Mouse (Mus musculus) macrophage (primary cell): Measurements from ENCODE around the gene Slc20a1. TPM values are rescaled to one million over a fixed set of nuclear protein-coding genes. Genes with fewer than 3 reads are reported as not detected.

Experiments used
- H3K27ac ChIP-seq: fragments of 350-480 bp; formaldehyde crosslinking; 2 replicates; pipeline ENCODE4 v1.9.0; 2021
- H3K36me3 ChIP-seq: fragments of 350-480 bp; formaldehyde crosslinking; 2 replicates; pipeline ENCODE4 v1.9.0; 2021; ENCODE audit errors: inconsistent target
- H3K4me3 ChIP-seq: fragments of 350-480 bp; formaldehyde crosslinking; 2 replicates; pipeline ENCODE4 v1.9.0; 2021; ENCODE audit errors: inconsistent target
- H3K79me2 ChIP-seq: fragments of 350-480 bp; formaldehyde crosslinking; 2 replicates; pipeline ENCODE4 v1.9.0; 2021; ENCODE audit errors: inconsistent target
- WGBS: methylation state at CpG from one replicate; pipeline ENCODE4 v1.1.7; 2026; ENCODE audit warnings: inconsistent platforms; ENCODE audit not compliant: missing documents; 5-methylcytosine and 5-hydroxymethylcytosine counted together
- polyA plus RNA-seq: library from polyadenylated mRNA; stranded (reverse); fragments of 250-400 nt; gene quantifications from 3 replicates; pipeline ENCODE4 v1.2.4, GENCODE M21; 2018; ENCODE audit warnings: inconsistent platforms

Gene Slc20a1
- polyA plus RNA-seq, 1 experiment from 2014 or later, result 36.9 TPM

DNA sequence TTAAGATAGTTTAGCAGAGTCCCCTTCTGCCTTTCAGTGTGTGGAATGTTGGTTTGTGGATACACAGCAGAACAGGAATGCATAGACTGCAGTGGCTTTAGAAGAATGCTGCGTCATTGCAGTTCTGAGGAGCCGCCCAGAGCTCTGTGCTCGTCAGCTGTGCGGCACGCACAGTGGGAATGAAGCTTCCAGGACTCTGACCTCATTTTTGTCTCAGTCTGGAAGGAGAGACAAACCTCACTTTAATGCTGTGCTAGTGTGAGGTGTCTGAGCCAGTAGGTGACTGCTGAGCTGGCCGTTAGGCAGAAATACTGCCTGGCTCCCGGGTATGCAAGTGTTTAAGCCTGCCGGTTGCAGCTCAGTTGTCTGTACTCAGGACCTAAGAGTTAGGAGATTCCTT lies 8.3 kb downstream of the Slc20a1 start:
- H3K79me2 ChIP-seq, result peaks cover 10% of the 10 kb centered on the region; the same call in 1 of the 2 replicates
- 94% methylated on average over 8 of the region's 8 CpGs for WGBS
- no peak overlapping the region for H3K4me3 ChIP-seq
- no peak overlapping the region for H3K27ac ChIP-seq
- peaks cover 83% of the 10 kb centered on the region for H3K36me3 ChIP-seq

DNA sequence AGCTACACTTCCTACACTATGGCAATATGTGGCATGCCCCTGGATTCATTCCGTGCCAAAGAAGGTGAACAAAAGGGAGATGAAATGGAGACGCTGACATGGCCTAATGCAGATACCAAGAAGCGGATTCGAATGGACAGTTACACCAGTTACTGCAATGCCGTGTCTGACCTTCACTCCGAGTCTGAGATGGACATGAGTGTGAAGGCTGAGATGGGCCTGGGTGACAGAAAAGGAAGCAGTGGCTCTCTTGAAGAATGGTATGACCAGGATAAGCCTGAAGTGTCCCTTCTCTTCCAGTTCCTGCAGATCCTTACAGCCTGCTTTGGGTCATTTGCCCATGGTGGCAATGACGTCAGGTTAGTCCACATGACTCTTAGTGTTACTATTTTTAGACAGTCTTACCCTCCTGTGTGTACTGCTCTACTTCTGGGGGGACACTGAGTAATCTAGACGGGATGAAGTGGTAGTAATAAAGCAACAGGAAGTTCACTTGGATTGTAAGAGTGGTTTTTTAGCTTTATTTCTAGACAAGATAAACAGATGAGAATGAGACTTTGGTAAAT lies 9.7 kb downstream of the Slc20a1 start:
- Histone ChIP-seq H3K36me3 (peaks cover 77% of the 10 kb centered on the region), H3K27ac (peak overlapping the region; percentile 2; the same call in 1 of the 2 replicates), H3K79me2 (no peaks in the 10 kb centered on the region), H3K4me3 (no peak overlapping the region)
- WGBS, result 83% methylated on average over 8 of the region's 8 CpGs

DNA sequence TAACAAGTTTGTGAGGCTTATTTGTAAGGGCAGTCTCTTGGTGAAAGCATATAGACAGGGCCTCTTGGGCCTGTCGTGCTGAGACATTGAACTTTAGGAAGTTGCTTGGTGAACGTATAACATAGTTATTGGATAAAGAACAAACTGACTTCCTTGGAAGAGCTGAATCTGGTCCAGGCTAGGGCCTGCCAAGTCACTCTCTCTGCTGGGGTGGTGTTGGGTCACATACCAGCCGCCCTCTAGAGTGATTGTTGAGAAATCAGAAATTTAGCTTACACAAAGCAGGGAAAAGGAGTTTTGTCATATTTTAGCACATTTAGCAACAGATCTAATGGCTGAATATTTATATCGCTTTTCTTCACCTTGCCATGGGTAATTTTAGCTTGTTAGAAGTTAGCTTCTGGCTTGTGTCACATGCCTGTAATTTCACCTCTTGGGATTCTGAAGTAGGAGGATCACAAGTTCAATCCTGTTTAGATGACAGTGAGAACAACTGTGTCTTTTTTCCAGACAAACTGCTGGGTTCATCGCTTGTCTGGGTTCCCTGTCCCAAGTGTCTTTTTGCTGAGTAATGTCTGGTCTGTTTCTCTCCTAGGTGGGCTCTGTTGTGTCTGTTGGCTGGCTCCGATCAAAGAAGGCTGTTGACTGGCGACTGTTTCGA lies 11.7 kb downstream of the Slc20a1 start:
- H3K27ac ChIP-seq, result no peak overlapping the region
- peaks cover 60% of the 10 kb centered on the region for H3K36me3 ChIP-seq
- 79% methylated on average over 8 of the region's 8 CpGs for WGBS
- H3K79me2 ChIP-seq, result no peaks in the 10 kb centered on the region
- H3K4me3 ChIP-seq, result no peak overlapping the region

DNA sequence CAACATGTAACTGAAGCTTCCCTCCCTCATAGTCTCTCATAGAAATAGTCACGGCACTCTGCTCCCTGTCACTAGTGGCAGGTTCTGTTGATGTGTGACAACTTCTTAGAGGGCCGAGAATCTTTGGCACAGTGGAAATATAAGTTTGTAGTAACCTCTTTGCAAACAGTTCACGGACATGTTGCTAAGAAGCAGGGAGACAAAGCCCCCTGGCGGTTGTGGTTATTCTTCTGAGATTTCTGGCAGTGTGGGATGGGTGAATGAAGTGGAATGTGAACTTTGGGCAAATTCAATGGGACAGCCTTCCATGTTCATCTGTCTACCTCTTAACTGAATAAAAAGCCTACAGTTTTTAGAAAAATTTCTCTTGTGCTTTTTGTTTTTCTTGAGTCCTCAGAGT lies 12.7 kb downstream of the Slc20a1 start:
- WGBS, result 93% methylated on average over 4 of the region's 4 CpGs

DNA sequence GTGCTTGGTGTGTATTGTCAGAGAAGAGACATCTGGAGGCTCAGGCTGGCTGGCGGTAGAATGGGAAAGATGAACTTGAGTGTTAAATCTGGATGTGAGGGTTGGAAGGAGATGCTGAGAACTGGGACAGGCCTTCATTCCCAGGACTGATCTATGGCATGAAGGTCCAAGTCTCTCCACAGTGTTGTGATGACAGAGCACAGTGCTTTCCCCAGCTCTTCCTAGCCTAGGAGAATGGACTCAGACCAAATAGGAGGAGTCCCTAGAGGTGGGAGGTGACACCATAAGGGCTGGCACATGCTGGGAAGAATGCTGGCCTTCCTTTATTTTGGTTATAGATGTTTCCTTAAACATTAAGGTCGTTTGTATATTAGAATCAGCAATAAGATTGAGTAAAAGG lies 13.4 kb downstream of the Slc20a1 start:
- H3K4me3 ChIP-seq, result no peak overlapping the region
- H3K79me2 ChIP-seq, result no peaks in the 10 kb centered on the region
- no peak overlapping the region for H3K27ac ChIP-seq
- WGBS, result 82% methylated on average over 2 of the region's 2 CpGs
- peaks cover 48% of the 10 kb centered on the region for H3K36me3 ChIP-seq

More for the DNA sequence above, 12.7 kb downstream of the Slc20a1 start:
- no peaks in the 10 kb centered on the region for H3K79me2 ChIP-seq
- peaks cover 55% of the 10 kb centered on the region for H3K36me3 ChIP-seq
- no peak overlapping the region for H3K4me3 ChIP-seq
- H3K27ac ChIP-seq, result no peak overlapping the region

DNA sequence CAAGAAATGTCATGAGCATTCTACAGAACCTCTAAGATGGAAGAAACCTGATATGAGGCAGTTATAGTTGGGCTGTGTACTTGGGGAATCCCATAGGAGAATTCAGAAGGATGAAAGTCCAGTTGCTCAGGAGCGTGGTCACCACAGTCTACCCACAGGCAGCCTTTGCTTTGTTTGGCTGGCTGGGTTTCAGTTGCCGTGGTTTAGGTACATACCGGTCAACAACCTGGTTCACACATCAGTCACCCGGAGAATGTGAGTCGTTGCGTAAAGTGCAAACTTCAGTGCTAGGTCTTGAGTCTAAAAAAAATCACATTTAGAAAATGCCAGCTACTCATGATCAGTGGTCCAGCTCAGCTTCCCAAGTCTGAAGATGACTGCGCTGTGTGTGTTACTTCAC lies 14.0 kb downstream of the Slc20a1 start:
- WGBS, result 87% methylated on average over 7 of the region's 7 CpGs
- Histone ChIP-seq H3K79me2 (no peaks in the 10 kb centered on the region), H3K27ac (no peak overlapping the region), H3K36me3 (peaks cover 43% of the 10 kb centered on the region), H3K4me3 (no peak overlapping the region)

DNA sequence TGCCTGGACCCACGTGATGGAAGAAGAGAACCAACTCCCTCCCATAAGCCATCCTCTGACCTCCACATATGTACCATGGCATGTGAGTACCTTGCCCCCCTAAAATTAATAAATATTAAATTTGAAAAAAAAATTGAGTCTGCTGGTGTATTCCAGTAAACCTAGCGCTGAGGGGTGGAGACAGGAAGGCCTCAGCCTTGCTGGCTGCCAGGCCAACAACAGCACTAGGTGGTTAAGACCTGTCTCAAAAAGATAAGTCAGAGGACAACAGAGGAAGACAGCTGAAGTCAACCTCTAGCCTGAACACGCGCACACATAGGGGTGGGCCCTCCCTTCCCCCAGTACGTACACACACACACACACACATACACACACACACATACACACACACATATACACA lies 16.2 kb downstream of the Slc20a1 start:
- no peak overlapping the region for H3K4me3 ChIP-seq
- 91% methylated on average over 4 of the region's 5 CpGs for WGBS
- peaks cover 22% of the 10 kb centered on the region for H3K36me3 ChIP-seq
- H3K27ac ChIP-seq, result no peak overlapping the region
- H3K79me2 ChIP-seq, result no peaks in the 10 kb centered on the region

DNA sequence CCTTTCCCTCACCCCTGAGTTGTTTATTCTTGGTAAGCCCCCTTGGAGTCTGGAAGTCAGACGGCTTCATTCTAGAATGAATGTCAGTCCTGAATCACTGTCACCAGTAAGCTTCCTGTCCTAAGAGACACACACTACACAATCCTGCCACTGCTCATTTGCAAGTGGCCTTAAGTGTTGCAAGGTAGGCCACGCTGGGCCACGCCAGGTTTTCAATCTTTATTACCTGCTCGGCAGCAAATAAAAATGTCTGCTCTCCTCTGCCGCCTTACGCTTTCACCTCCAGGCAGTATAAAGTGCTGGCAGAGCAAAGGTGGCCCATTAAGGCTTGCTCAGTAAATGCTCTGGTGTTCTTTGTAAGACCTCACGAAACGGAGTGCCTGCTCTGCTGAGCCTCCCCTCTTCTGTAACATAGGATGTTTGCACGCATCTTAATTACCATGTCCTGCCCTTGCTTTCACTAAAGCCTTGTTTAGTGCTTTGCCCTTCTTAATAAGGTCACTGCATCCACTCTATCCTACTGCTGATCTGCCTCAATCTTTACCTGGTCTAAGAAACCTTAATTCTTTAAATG lies 19.1 kb downstream of the Slc20a1 start:
- 96% methylated on average over 9 of the region's 9 CpGs for WGBS
- Histone ChIP-seq H3K27ac (no peak overlapping the region), H3K36me3 (no peaks in the 10 kb centered on the region), H3K79me2 (no peaks in the 10 kb centered on the region), H3K4me3 (no peak overlapping the region)

DNA sequence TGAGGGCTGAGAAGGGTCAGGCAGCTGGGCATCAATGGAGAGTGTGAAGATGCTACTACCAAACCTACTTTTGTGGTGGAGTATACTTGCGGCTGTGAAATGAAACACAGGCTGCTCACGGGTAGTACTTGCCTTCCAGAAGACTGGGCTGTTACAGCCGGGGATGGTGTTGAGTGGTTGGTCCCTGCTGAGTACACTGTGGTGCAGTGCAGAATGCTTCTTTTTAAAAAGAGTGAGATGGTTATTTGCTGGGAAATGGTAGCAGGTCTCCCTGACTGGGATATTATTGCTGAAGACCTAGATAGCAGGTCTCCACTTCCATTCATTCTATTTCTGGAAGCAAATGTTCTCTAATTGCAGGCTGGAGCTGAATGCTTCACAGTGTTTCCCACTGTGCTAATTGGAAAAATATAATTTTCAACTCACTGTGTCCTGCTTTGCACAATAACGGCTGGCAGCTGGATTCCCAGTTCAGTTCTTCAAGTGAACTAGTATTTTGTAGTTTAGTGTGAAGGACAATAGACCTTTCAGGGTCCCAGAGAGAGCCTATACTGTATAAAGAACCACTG lies 20.1 kb downstream of the Slc20a1 start:
- no peak overlapping the region for H3K27ac ChIP-seq
- no peaks in the 10 kb centered on the region for H3K79me2 ChIP-seq
- 97% methylated on average over 4 of the region's 4 CpGs for WGBS
- H3K4me3 ChIP-seq, result no peak overlapping the region
- no peaks in the 10 kb centered on the region for H3K36me3 ChIP-seq

DNA sequence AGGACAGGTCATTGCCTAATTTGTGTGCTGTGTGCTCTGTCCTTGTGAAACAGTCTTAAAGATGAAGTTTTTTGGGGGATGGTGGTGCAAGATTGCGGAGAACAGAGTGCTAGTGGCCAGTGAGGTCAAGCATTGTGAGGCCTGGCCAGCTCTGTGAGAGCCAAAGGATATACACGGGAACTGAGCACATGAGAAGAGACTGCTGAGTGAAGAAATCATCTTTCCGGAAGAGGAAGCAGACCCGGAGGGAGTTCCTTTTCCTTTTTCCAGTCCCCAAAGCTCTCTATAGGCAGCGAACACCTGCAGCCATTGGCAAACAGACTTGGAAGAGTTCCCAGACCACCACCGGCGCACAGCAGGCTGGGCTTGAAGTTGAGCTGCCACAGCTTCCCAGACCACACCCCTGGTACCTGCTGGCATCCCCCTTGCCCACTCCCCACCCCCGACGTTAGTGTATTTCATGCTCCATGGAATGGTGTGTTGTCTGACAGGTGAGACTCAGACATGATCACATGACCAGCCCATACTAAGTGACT lies 22.6 kb downstream of the Slc20a1 start:
- H3K36me3 ChIP-seq, result no peaks in the 10 kb centered on the region
- no peaks in the 10 kb centered on the region for H3K79me2 ChIP-seq
- H3K4me3 ChIP-seq, result no peak overlapping the region
- 42% methylated on average over 9 of the region's 9 CpGs for WGBS
- no peak overlapping the region for H3K27ac ChIP-seq

DNA sequence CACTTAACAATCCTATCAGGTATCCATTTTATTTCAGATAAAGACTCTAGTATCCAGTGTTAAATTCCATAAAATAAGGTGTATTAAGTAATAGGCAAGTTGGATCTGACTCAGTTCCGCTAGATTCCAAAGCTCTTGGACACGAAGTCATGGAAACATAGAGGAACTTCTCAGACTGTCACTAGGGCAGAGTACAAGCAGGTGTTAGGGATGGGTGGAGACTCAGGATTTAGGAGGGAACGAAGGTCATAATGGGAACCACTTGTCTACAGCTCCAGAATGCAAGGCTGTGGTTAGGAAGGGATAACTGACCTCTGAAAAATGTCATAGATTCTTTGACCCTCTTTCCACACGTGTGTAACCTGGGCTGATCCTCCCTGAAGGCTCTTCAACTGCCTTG lies 25.6 kb downstream of the Slc20a1 start:
- Histone ChIP-seq H3K79me2 (no peaks in the 10 kb centered on the region), H3K36me3 (no peaks in the 10 kb centered on the region), H3K4me3 (no peak overlapping the region), H3K27ac (no peak overlapping the region)
- WGBS, result 84% methylated on average over 4 of the region's 4 CpGs

DNA sequence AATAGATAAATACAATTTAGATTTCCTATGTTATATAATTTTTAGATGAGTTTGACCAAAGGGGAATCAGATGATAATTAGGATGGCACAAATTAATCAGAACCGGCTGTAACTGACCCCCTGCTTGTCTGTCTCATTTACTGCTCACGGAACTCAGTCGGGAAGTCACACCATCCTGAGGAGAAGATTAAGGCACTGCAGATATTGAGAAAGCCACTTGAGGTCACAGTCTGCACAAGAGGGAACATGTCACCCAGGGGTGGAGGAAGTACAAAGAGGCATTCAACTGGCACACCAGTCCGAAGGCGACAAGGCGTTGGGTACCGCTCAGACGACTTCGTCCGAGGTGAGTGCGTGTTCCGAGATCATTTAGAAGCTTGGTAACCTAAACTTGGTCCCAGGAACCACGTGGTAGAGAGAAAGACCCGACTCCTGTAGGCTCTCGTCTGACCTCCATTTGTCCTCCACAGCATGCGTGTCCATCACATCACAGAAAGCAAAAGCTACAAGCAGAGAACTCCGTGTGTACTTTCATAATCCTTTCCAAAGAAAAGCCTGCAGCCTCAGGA lies 26.8 kb downstream of the Slc20a1 start:
- H3K4me3 ChIP-seq, result no peak overlapping the region
- H3K36me3 ChIP-seq, result no peaks in the 10 kb centered on the region
- WGBS, result 86% methylated on average over 17 of the region's 17 CpGs
- H3K27ac ChIP-seq, result no peak overlapping the region
- no peaks in the 10 kb centered on the region for H3K79me2 ChIP-seq

DNA sequence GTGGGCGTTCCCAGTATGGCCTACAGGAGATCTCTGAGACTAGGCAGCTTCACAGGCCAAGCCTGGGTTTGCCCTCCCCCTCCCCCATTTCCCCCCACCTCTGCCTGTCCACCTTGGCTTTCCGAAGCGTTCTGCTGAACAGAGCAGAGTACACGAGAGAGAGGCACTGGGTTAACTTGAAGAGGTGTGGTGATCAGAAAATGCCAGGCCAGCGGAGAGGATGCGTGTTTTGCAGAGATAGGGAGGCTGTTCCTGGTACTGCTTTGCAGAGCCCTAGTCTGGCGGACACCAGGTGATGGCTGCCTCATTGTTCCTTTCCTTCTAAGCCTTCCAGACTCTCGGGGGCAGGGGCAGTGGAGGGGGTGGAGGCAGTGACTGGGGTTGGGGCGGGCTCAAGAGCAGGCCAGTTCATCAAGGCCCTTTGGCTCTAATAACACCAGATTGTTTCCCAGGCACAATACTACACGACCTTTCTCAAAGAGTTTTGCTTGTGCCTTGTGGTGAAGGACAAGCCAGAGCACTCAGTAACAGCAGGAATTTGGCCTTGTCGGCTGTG lies 27.8 kb downstream of the Slc20a1 start:
- Histone ChIP-seq H3K79me2 (no peaks in the 10 kb centered on the region), H3K4me3 (no peak overlapping the region), H3K36me3 (no peaks in the 10 kb centered on the region), H3K27ac (no peak overlapping the region)
- 74% methylated on average over 11 of the region's 11 CpGs for WGBS

DNA sequence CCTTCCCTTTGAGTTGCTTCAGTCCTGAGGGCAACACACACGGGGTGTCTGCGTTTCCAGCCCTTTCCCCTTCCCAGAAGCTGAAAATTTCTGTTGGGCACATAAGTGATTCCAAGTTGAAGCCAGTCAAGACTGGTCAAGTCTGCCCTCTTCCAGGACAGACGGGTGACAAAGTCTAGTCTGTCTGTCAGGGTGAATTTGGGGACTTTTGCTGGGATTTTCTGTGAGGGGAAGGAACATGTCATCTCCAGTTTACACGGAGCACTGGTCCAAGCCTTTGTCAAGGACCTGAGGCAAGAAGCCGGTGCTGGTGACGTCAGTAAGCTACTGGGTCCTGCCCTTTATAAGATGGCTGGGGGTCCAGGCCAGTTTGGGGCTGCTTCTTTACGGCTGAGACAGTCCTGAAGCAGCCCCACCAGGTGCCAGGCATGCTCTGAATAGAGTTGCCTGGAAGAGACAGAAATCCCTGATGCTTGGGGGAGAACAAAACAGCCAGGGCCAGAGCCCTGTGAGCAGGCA lies 28.5 kb downstream of the Slc20a1 start:
- no peaks in the 10 kb centered on the region for H3K36me3 ChIP-seq
- H3K79me2 ChIP-seq, result no peaks in the 10 kb centered on the region
- no peak overlapping the region for H3K27ac ChIP-seq
- WGBS, result 91% methylated on average over 7 of the region's 7 CpGs
- no peak overlapping the region for H3K4me3 ChIP-seq
